Mouse (Mus musculus) forebrain, embryonic 14.5 days (tissue): Measurements from ENCODE around the gene Mrpl55. TPM values are rescaled to one million over a fixed set of nuclear protein-coding genes. Genes with fewer than 3 reads are reported as not detected.

Experiments used
- ATAC-seq: fragments of 200-750 bp; cut with Nextera tagmentation; 2 replicates; pipeline ENCODE4 v1.8.0; 2017; ENCODE audit warnings: mild to moderate bottlenecking, moderate library complexity
- DNase-seq: peaks from one replicate; pipeline ENCODE4 v3.0.0-alpha.2; 2015; ENCODE audit warnings: low spot score
- H3K27ac ChIP-seq: fragments of 300-500 bp; sonication (generic); 2 replicates; pipeline ENCODE4 v1.5.1; 2014; ENCODE audit warnings: low read depth, mild to moderate bottlenecking, control low read depth, low read length, moderate library complexity
- H3K27me3 ChIP-seq: fragments of 300-500 bp; sonication (generic); replicated peaks from 2 replicates; pipeline ENCODE4 v1.6.1; 2014; ENCODE audit warnings: low read length, control low read depth, mixed read lengths; ENCODE audit not compliant: control insufficient read depth, insufficient read depth
- H3K36me3 ChIP-seq: fragments of 300-500 bp; sonication (generic); 2 replicates; pipeline ENCODE4 v1.6.1; 2014; ENCODE audit warnings: low read length, control low read depth; ENCODE audit not compliant: control insufficient read depth, insufficient read depth
- H3K4me1 ChIP-seq: fragments of 300-500 bp; sonication (generic); 2 replicates; pipeline ENCODE4 v1.6.1; 2014; ENCODE audit warnings: antibody characterized with exemption, low read length, control low read depth; ENCODE audit not compliant: control insufficient read depth, insufficient read depth
- H3K4me2 ChIP-seq: fragments of 300-500 bp; sonication (generic); 2 replicates; pipeline ENCODE4 v1.6.1; 2014; ENCODE audit warnings: mild to moderate bottlenecking, control low read depth, low read length
- H3K4me3 ChIP-seq: fragments of 300-500 bp; sonication (generic); 2 replicates; pipeline ENCODE4 v1.5.1; 2014; ENCODE audit warnings: low read depth, low read length, control low read depth
- H3K9ac ChIP-seq: fragments of 300-500 bp; sonication (generic); 2 replicates; pipeline ENCODE4 v1.6.1; 2014; ENCODE audit warnings: mild to moderate bottlenecking, low read length, control low read depth, moderate library complexity
- H3K9me3 ChIP-seq: fragments of 300-500 bp; sonication (generic); replicated peaks from 2 replicates; pipeline ENCODE4 v1.6.1; 2016; ENCODE audit warnings: low read length, control low read depth, mixed read lengths; ENCODE audit not compliant: control insufficient read depth
- WGBS: fragments of 180-500 bp; shearing (Covaris S2); extraction: QIAGEN DNeasy Blood & Tissue Kit; methylation state at CpG from one replicate; pipeline ENCODE4 v1.1.7; 2014; 5-methylcytosine and 5-hydroxymethylcytosine counted together
- polyA plus RNA-seq: library from polyadenylated mRNA; unstranded; fragments of >200 nt; fragmentation: Nextera tagmentation; extraction: Ambion mirVana; gene quantifications from 2 replicates; pipeline ENCODE4 v1.2.1, GENCODE M21; 2014

Mrpl55 gene
- polyA plus RNA-seq, 1 experiment from 2014 or later = 119 TPM

GRCm38 (mm10) chr11:59164384-59164783, 37.9 kb upstream of the Mrpl55 start:
- Histone ChIP-seq H3K27ac (no peak overlapping the region), H3K4me1 (peaks cover 8% of the 10 kb centered on the region), H3K9me3 (no peaks in the 10 kb centered on the region), H3K4me2 (peak overlapping the region; percentile 56), H3K36me3 (no peaks in the 10 kb centered on the region; the same call in 1 of the 2 replicates), H3K9ac (no peak overlapping the region), H3K27me3 (no peaks in the 10 kb centered on the region), H3K4me3 (no peak overlapping the region)
- ATAC-seq = no peak
- DNase-seq = no peak
- WGBS = 88% methylated on average over 9 of the region's 9 CpGs

GRCm38 (mm10) chr11:59165616-59166241, 36.6 kb upstream of the Mrpl55 start:
- peak; percentile 7 for DNase-seq
- ATAC-seq = no peak
- H3K36me3 ChIP-seq = no peaks in the 10 kb centered on the region; the same call in 1 of the 2 replicates
- 25% methylated on average over 2 of the region's 2 CpGs for WGBS
- H3K27ac ChIP-seq = no peak overlapping the region
- H3K27me3 ChIP-seq = no peaks in the 10 kb centered on the region
- no peak overlapping the region for H3K4me3 ChIP-seq
- H3K4me2 ChIP-seq = no peak overlapping the region
- H3K4me1 ChIP-seq = peaks cover 8% of the 10 kb centered on the region
- H3K9me3 ChIP-seq = no peaks in the 10 kb centered on the region
- H3K9ac ChIP-seq = no peak overlapping the region

- Histone ChIP-seq H3K9ac (no peak overlapping the region), H3K27ac (no peak overlapping the region), H3K27me3 (peaks cover 2% of the 10 kb centered on the region; the same call in 1 of the 2 replicates), H3K4me3 (no peak overlapping the region), H3K36me3 (no peaks in the 10 kb centered on the region), H3K9me3 (no peaks in the 10 kb centered on the region), H3K4me2 (no peak overlapping the region), H3K4me1 (no peaks in the 10 kb centered on the region)
- no peak for ATAC-seq
- DNase-seq = no peak
- 77% methylated on average over 3 of the region's 3 CpGs for WGBS
These were observed 32.5 kb upstream of the Mrpl55 start for GRCm38 (mm10) chr11:59169807-59170206.

GRCm38 (mm10) chr11:59170549-59170948, 31.7 kb upstream of the Mrpl55 start:
- H3K4me2 ChIP-seq = no peak overlapping the region
- H3K36me3 ChIP-seq = no peaks in the 10 kb centered on the region
- no peak overlapping the region for H3K4me3 ChIP-seq
- H3K4me1 ChIP-seq = no peaks in the 10 kb centered on the region
- peaks cover 10% of the 10 kb centered on the region for H3K27me3 ChIP-seq
- DNase-seq (no peak), ATAC-seq (no peak)
- H3K9me3 ChIP-seq = no peaks in the 10 kb centered on the region
- H3K27ac ChIP-seq = no peak overlapping the region
- H3K9ac ChIP-seq = no peak overlapping the region
- WGBS = 69% methylated on average over 4 of the region's 4 CpGs

- 59% methylated on average over 6 of the region's 6 CpGs for WGBS
- H3K36me3 ChIP-seq = no peaks in the 10 kb centered on the region
- no peak overlapping the region for H3K27ac ChIP-seq
- H3K4me3 ChIP-seq = no peak overlapping the region
- H3K27me3 ChIP-seq = peaks cover 46% of the 10 kb centered on the region
- H3K4me2 ChIP-seq = no peak overlapping the region
- ATAC-seq = no peak
- no peak for DNase-seq
- no peaks in the 10 kb centered on the region for H3K4me1 ChIP-seq
- no peak overlapping the region for H3K9ac ChIP-seq
- H3K9me3 ChIP-seq = no peaks in the 10 kb centered on the region
These were observed 28.0 kb upstream of the Mrpl55 start for GRCm38 (mm10) chr11:59174189-59174838.

- Histone ChIP-seq H3K27ac (no peak overlapping the region), H3K9me3 (no peaks in the 10 kb centered on the region), H3K9ac (no peak overlapping the region), H3K4me2 (no peak overlapping the region), H3K27me3 (peaks cover 47% of the 10 kb centered on the region), H3K4me1 (no peaks in the 10 kb centered on the region), H3K36me3 (no peaks in the 10 kb centered on the region), H3K4me3 (no peak overlapping the region)
- WGBS = 3% methylated on average over 48 of the region's 48 CpGs
- ATAC-seq (no peak), DNase-seq (no peak)
These were observed 25.8 kb upstream of the Mrpl55 start for GRCm38 (mm10) chr11:59176475-59176874.

GRCm38 (mm10) chr11:59176921-59177320, 25.4 kb upstream of the Mrpl55 start:
- no peaks in the 10 kb centered on the region for H3K36me3 ChIP-seq
- no peaks in the 10 kb centered on the region for H3K4me1 ChIP-seq
- no peak overlapping the region for H3K4me2 ChIP-seq
- ATAC-seq (no peak), DNase-seq (no peak)
- H3K9me3 ChIP-seq = no peaks in the 10 kb centered on the region
- H3K27ac ChIP-seq = no peak overlapping the region
- H3K27me3 ChIP-seq = peaks cover 47% of the 10 kb centered on the region
- no peak overlapping the region for H3K9ac ChIP-seq
- 6% methylated on average over 34 of the region's 34 CpGs for WGBS
- no peak overlapping the region for H3K4me3 ChIP-seq

GRCm38 (mm10) chr11:59182864-59183331, 19.4 kb upstream of the Mrpl55 start, which contains the start of gene Gjc2:
Gene Gjc2, minus strand, starts transcription at chr11:59183213.
- Histone ChIP-seq H3K9ac (no peak within 1 kb of the TSS), H3K27me3 (peaks cover 14% of the 10 kb centered on the region)
- DNase-seq = no peak

GRCm38 (mm10) chr11:59183821-59184220, 18.5 kb upstream of the Mrpl55 start:
- H3K4me3 ChIP-seq = no peak overlapping the region
- 49% methylated on average over 3 of the region's 3 CpGs for WGBS
- H3K36me3 ChIP-seq = peaks cover 39% of the 10 kb centered on the region
- DNase-seq (peak; percentile 58), ATAC-seq (peak; percentile 61; the same call in 1 of the 2 replicates)
- no peaks in the 10 kb centered on the region for H3K9me3 ChIP-seq
- no peaks in the 10 kb centered on the region for H3K4me1 ChIP-seq
- no peak overlapping the region for H3K27ac ChIP-seq
- no peak overlapping the region for H3K4me2 ChIP-seq
- peaks cover 5% of the 10 kb centered on the region; the same call in 1 of the 2 replicates for H3K27me3 ChIP-seq
- H3K9ac ChIP-seq = no peak overlapping the region

More at GRCm38 (mm10) chr11:59182864-59183331, 19.4 kb upstream of the Mrpl55 start, which contains the start of gene Gjc2:
- Histone ChIP-seq H3K27ac (no peak within 1 kb of the TSS), H3K4me3 (no peak within 1 kb of the TSS), H3K36me3 (peaks cover 39% of the 10 kb centered on the region), H3K9me3 (no peaks in the 10 kb centered on the region), H3K4me2 (no peak within 1 kb of the TSS), H3K4me1 (no peaks in the 10 kb centered on the region)
- 36% methylated on average over 3 of the region's 3 CpGs for whole genome bisulfite sequencing
- no peak for ATAC-seq
